Mouse (Mus musculus): ENCODE measurements around the gene Pnrc2.

DNA sequence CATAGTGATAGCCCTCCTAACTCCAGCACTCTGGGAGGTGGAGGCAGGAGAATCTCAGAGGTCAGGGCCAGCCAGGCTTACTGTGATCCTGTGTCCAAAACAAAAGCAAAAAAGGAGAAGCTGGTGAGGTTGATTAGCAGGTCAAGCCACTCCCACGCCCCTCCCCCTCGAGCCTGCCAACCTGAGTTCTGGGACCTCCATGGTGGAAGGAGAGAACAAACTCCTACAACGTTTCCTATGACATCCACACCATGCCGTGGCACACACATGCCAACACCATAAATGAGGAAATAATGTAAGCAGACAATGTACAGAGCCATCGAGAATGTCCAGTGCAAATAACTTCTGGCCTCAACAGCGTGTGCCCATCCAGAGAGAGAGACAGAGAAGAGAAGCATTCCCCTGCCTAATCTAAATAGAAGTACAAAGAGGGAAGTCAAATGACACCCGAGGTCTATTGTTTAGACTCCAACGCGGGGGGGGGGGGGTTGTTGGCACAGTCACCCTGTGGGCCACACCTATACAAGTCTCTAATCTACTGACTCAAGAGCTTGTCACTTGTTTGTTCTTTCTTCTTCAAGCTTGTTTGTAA lies 2.4 kb upstream of the Pnrc2 start:
- no peak for TF ChIP-seq CTCF (IDR thresholded peaks at IDR 0.05; ENCODE audit: insufficient read depth, low read depth, low read length)
- TF ChIP-seq POLR2A (IDR thresholded peaks at IDR 0.05; ENCODE audit: insufficient read depth, low read depth, low read length): no peak

All from olfactory bulb, adult 2 months (tissue).